Mouse (Mus musculus) regulatory T cell (primary cell): ENCODE data around the gene Gm20431.

Experiments
- in situ Hi-C: fragments of 300-600 bp; cut with MboI, MseI; formaldehyde crosslinking; loops from one replicate; pipeline ENCODE4 v1.15.1; 2025; ENCODE audit warnings: high pct_unique_total_duplicates

Gene Gm20431

DNA sequence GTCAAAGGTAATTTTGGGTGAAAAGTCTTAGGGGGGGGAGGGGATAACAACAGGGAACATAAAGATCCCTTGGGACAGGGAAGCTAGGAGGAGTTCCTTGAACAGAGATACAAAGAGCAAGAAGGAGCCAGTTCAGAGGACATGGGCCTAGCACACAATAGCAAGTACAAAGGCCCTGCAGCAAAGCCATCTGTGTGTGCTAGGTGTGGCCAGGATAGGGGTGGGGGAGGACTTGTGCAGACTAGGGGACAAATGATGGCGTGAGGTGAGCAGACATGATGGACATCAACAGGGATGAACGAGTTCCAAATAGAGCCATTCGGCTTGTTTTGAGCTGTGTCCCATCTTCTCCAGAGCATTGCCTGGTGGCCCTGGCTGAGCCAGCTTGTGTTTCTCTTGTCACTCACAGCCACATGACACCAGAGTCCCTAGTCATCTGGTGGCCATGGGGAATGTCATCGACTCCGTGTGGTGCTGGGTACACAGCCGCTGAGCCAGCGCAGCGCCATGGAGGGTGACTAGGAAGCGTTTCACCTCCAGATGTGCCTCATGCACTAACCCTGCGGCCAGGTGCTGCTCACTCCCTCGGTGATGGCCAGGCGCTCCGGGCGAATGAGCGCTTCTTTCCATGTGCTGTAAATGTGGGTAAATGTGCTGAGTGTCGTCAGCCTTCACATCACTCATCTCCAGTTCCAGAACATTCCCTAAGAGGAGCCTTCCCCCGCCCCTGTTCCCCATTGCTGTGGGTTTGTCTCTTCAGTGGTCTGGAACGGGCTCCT is 89.7 kb downstream of the Gm20431 start:
- in situ Hi-C loops: no loop called here

DNA sequence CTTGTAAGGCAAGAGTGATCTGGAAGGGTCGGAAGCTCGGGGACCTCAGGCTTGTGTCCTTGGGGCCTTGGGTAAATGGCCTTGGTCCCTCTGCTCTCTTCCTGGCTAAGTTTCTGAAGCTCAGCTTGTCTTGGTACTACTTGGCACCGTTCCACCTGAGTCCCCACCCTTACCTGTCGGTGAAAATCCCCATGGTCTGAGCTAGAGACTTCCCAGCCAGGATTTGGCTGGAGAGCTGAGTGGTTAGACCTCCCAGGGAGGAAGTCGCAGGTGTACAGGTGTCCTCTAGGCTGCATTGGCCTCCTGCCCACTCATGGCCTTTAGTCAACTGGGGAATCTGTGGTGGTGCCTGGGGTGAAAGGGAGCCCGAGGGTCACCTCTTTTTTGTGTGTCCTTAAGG is 90.5 kb downstream of the Gm20431 start:
- in situ Hi-C loops: no loop called here

DNA sequence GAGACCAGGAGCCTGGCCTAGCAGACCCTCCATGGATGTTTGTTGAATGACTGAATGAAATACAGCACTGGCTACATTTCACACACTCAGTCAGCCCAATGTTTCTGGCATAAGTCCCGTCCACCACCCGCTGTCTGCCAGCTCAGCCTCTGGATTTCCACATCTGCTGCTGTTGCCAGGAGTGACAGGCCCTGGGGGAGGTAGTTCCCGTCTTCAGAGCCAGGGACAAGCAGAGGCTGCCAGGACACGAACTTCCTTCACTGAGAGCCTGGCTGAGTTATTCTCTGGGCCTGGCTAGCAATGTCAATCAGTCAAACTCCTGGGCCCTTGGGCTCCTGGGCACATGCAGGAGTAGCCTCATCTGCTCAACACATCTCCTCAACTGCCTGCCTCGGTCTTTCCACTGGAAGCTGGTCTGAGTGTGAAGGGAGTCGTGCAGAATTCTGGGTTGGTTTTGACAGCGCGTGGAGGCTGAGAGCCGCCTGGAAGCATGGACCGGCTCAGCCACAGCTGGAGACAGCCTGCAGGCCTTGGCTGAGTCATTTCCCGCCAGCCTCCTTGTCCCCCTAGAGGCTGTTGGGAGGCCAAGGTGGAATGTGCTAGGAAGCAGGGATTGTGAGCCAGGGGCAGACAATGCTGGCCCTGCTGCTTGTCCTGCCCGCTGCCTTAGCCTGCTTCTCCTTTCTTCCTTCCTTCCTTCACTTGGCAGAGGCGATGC is 91.2 kb downstream of the Gm20431 start:
- in situ Hi-C loops: no loop called here

DNA sequence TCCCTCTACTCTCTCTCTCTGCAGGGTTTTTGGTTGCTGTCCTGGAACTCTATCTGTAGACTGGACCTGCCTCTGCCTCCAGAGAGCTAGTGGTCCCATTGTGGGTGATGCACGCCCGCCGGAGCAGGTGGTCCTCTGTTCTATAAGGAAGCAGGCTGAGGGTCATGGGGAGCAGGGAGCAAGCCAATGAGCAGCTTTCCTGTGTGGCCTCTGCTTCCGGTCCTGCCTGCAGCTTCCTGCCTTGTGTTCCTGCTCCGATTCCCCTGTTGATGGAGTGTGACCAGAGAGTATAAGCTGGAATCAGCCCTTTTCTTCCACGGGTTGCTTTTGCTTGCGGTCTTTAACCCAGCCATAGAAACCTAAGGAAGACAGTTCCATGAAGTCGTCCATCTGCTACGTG is 93.2 kb downstream of the Gm20431 start:
- in situ Hi-C loops: no loop called here

DNA sequence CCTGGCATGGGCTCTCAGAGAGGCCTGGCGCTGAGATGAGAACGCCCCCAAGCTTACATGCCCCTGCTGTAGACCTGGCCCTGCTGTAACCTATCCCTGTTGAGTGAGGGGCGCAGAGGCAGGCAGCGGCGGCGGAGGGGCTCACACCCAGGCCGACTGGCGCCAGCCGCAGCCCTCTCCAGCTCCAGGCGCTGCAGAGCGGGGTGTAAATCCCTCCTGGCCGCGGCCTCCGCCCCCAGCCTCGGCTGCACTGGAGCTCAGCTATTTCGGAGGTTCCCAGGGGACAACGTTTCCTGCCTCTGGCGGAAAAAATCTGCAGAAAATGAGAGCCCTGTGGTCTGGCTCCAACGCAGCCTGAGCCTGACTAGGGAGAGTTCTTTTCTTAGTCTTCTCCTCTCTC is 95.6 kb downstream of the Gm20431 start:
- in situ Hi-C loops: no loop called here

DNA sequence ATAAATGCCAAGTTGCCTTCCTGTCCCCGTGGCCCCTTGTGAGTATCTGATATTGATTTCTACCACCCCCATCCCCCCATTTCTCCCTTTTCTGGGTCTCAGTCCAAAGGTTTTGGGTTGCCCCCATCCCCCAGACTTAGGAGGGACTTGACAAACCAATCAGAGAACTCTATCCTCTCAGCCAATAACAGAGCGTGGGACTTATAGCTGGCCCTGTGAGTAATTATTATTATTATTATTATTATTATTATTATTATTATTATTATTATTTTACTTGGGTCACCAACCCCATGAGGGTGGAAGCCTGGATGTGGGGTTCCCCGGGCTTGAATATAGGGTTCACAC is 96.0 kb downstream of the Gm20431 start:
- in situ Hi-C loops: no loop called here

DNA sequence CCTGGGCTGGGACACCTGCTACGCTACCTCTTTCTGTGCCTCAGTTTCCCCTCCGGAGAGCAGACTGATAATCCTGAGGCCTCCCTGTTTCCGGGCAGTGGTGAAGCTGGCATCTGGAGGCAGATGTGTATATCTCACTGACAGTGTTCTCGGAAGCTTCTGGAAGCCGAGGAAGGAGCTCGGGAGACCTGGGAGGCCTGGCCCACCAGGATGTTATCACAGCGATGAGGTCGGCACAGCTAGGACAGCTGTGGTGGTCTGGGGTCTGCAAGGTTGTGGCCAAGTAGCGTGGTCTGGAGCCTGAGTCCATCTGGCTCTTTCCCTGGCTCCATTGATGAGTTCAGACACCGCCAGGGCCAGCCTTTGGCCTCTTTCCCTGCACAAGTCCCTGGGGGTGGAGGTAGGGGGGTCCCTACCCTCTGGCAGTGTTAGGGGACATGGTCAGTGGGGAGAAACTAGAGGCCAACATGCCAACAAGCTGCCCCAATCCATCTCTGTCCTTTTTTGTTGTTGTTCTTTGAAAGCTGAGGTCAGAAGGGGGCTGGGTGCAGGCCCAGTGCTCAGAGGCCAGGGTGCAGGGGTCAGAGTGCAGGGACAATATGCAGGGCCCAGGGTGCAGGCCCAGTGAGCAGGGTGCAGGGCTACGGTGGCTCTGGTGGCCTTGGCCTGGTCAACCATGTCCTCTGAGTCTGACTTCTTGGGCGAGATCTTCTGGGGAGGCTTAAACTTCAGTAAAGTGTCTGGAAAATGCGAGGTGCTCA is 96.6 kb downstream of the Gm20431 start:
- in situ Hi-C loops: no loop called here

DNA sequence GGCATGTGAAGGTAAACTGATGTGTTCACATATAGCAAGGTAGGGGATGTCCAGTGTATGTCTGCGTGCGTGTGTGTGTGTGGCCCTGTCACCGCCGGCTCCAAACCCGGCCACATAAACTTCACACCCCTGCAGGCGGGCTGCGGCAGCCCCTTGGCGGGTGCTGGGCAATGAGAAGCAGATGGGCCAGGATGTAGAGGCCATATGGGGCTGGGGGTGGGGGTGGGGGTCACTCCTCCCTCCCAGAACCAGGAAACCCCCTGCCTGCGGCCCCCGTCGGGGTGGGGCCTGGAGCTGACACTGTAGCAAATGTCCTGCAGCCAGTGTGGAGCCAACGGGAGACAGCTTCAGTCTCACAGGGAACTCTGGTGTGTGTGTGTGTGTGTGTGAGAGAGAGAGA is 97.6 kb downstream of the Gm20431 start:
- in situ Hi-C loops: no loop called here

DNA sequence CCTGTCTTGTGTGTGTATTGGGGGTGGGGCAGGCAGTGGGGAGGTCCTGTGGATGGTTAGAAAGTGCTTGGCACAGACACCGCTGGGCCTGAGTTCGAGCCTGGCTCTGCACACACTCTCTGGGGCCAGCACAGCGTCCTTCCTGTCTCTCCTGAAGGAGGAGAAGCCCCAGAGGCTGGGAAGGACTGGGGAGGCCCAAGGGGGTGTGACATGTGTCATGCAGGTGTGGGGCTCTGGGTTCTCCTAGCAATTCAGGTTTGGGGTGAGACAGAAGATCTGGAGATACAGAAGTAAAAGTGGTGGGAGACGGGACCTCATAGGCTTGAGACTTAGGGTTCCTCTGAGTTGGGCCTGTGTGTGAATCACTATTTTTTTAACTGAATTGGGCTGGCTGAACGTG is 98.3 kb downstream of the Gm20431 start:
- in situ Hi-C loops: no loop called here

DNA sequence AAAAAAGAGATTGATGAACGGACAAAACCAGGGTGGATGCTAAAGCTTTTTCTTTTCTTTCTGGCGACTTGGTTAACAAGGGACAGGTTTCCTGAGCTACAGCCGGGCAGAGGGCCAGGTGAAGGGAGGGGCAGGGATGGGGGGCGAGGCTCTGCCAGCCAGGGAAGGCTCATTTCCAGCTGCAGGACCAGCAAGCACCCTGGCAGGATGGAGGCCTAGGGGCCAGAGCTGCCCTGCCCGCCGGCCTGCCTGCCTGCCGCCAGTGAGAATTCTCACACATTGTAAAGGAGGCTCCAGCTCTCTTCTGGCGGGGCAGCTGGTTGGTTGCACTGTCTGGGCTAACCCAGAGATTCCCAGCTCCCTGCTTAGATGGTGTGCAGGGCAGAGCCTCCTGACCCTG is 99.2 kb downstream of the Gm20431 start:
- in situ Hi-C loops: no loop called here

DNA sequence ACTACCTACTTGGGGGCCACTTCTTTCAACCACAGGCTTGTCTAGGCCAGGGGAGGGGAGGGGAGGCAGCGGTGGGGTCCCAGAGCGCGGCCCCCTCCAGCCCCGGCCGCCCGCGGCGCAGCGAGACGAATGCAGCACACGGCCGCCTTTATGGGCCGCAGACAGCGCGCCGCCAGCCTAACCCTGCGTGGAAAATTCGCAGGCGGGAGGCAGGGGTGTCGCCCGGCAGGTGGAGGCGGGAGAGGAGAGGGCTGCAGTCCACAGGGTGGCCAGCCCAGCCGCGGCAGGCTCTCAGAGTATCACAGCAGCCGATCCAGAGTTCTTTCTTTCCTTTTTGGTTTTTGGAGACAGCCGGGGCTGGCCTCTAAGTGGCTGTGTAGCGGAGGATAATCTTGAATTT is 101.9 kb downstream of the Gm20431 start:
- in situ Hi-C loops: no loop called here
